Mouse (Mus musculus) heart, adult 2 months (tissue): ENCODE measurements at regions not wholly inside any gene's neighbourhood (a gene's known extent, or its start where the extent isn't known, plus 50 kb on each side); places are given as distances from the start of the nearest gene placed in this dataset.

Experiments used
- CTCF ChIP-seq: fragments of 200-600 bp; IDR thresholded peaks from 2 replicates; pipeline ENCODE4 v1.8.1; 2022; ENCODE audit warnings: antibody characterized with exemption, mild to moderate bottlenecking, moderate library complexity
- EP300 ChIP-seq: fragments of 200-500 bp; IDR thresholded peaks from 2 replicates; pipeline ENCODE4 v1.6.1; 2011; ENCODE audit warnings: low read depth, low read length, control low read depth; ENCODE audit not compliant: insufficient read depth
- POLR2A ChIP-seq: fragments of 200-500 bp; IDR thresholded peaks from 2 replicates; pipeline ENCODE4 v1.6.1; 2011; ENCODE audit warnings: mild to moderate bottlenecking, low read depth, low read length, control low read depth; ENCODE audit not compliant: insufficient read depth

DNA sequence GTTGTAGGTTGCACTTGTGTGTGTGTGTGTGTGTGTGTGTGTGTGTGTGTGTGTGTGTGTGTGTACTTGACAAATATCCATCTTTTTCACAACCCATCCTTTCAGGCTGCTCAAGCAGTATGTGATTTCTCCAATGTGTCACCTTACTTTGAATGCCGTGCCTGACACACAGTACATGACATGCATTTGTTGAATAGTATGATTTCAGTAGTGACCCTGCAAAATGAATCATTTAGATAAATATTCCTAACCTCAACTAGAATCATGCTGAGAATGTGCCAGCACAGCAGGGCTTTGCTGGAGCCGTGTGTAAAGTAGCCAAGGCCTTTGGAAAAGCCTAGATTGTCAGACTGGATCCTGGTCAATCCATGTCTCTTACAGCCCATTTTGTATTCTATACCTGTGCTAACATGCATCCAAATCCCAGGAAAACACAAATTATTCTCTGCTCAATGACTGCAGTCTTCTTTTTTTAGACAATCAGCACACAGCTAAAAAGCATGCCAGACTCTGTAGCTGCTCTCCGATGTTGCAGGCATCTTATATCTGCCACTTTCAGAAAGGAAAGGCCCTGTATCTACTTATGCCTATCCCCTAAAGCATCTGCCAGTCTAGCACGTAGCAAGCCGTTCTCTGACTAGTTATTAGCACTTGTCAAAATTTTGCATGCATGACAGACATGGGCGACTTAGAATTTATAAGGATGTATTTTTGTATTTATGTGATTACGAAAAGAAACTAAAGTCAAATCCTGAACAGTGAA is 60.0 kb upstream of the Gpr141 start:
- no peak for TF ChIP-seq EP300
- TF ChIP-seq CTCF: no peak
- no peak for TF ChIP-seq POLR2A
